Mouse (Mus musculus) CH12.LX (cell line): ENCODE measurements around the gene Sh3bgrl2. TPM values are rescaled to one million over a fixed set of nuclear protein-coding genes. Genes with fewer than 3 reads are reported as not detected.
A peak's percentile ranks its signal among the peaks of the same experiment; 100 is the strongest.

Experiments
- DNase-seq: peaks from one replicate; pipeline ENCODE4 v3.0.0-alpha.2; 2013; ENCODE audit errors: extremely low read depth
- H3K27ac ChIP-seq: 2 replicates; pipeline ENCODE4 v1.5.1; 2012; ENCODE audit warnings: low read depth, mild to moderate bottlenecking, control low read depth, moderate library complexity; ENCODE audit not compliant: insufficient read depth
- H3K27me3 ChIP-seq: replicated peaks from 2 replicates; pipeline ENCODE3; 2012; ENCODE audit warnings: inconsistent platforms
- H3K36me3 ChIP-seq, 2 experiments: replicated peaks in 1 of 2; 2 replicates each; pipeline versions ENCODE3 to v1.6.1; 2012; ENCODE audit warnings: inconsistent platforms in 1 of 2, low read length in 1 of 2, mild to moderate bottlenecking in 1 of 2, mixed read lengths in 1 of 2, moderate library complexity in 1 of 2; ENCODE audit not compliant: control insufficient read depth in 1 of 2, insufficient read depth in 1 of 2
- H3K4me1 ChIP-seq, 2 experiments: 2 replicates each; pipeline ENCODE4 v1.6.1; 2012; ENCODE audit warnings: inconsistent platforms in 1 of 2, moderate library complexity in 1 of 2; ENCODE audit not compliant: insufficient read depth in 2 of 2, control insufficient read depth in 1 of 2
- H3K4me2 ChIP-seq: 2 replicates; pipeline ENCODE4 v1.6.1; 2012; ENCODE audit warnings: low read depth, mild to moderate bottlenecking, control low read depth; ENCODE audit not compliant: poor library complexity, insufficient read depth, severe bottlenecking
- H3K4me3 ChIP-seq, 3 experiments: fragments of 150-350 bp in 1 of 3; sonication (generic) in 1 of 3; replicated peaks in 1 of 3; 2 replicates each; pipeline versions ENCODE3 to v1.5.1; 2011 to 2012; ENCODE audit warnings: low read depth in 2 of 3, low read length in 2 of 3, mild to moderate bottlenecking in 2 of 3, moderate library complexity in 2 of 3, control low read depth in 1 of 3, improper control_type of control experiment in 1 of 3, inconsistent platforms in 1 of 3, mixed read lengths in 1 of 3; ENCODE audit not compliant: poor library complexity in 1 of 3
- H3K79me2 ChIP-seq: replicated peaks from 2 replicates; pipeline ENCODE4 v1.6.1; 2012; ENCODE audit warnings: mild to moderate bottlenecking, moderate library complexity; ENCODE audit not compliant: control insufficient read depth, poor library complexity, insufficient read depth, severe bottlenecking; ENCODE audit errors: extremely low read depth
- H3K9ac ChIP-seq: 2 replicates; pipeline ENCODE4 v1.6.1; 2012; ENCODE audit warnings: low read depth, mild to moderate bottlenecking, control low read depth, moderate library complexity; ENCODE audit not compliant: insufficient read depth
- H3K9me3 ChIP-seq: replicated peaks from 2 replicates; pipeline ENCODE3; 2012; ENCODE audit warnings: low read length, inconsistent platforms, mixed read lengths
- BHLHE40 ChIP-seq: IDR thresholded peaks from 2 replicates; pipeline ENCODE4 v1.6.1; 2011; ENCODE audit warnings: mild to moderate bottlenecking, low read depth, low read length, improper control_type of control experiment
- CHD1 ChIP-seq: IDR thresholded peaks from 2 replicates; pipeline ENCODE4 v1.6.1; 2012; ENCODE audit warnings: low read depth, low read length, improper control_type of control experiment, inconsistent platforms
- CHD2 ChIP-seq: IDR thresholded peaks from 2 replicates; pipeline ENCODE4 v1.6.1; 2011; ENCODE audit warnings: low read length, improper control_type of control experiment
- EP300 ChIP-seq: IDR thresholded peaks from 2 replicates; pipeline ENCODE4 v1.6.1; 2011; ENCODE audit warnings: low read length, improper control_type of control experiment
- GABPA ChIP-seq: IDR thresholded peaks from 2 replicates; pipeline ENCODE4 v1.6.1; 2012; ENCODE audit warnings: low read depth, low read length, improper control_type of control experiment, inconsistent platforms; ENCODE audit not compliant: insufficient replicate concordance
- HCFC1 ChIP-seq: IDR thresholded peaks from 2 replicates; pipeline ENCODE4 v1.6.1; 2012; ENCODE audit warnings: low read depth, mild to moderate bottlenecking, inconsistent platforms, low read length, improper control_type of control experiment
- IRF4 ChIP-seq: IDR thresholded peaks from 2 replicates; pipeline ENCODE4 v1.6.1; 2014; ENCODE audit warnings: low read depth, mild to moderate bottlenecking, inconsistent platforms, low read length, improper control_type of control experiment
- KAT2A ChIP-seq: IDR thresholded peaks from 2 replicates; pipeline ENCODE4 v1.6.1; 2012; ENCODE audit warnings: low read length, improper control_type of control experiment, inconsistent platforms; ENCODE audit not compliant: insufficient replicate concordance
- MAFK ChIP-seq: IDR thresholded peaks from 2 replicates; pipeline ENCODE4 v1.6.1; 2011; ENCODE audit warnings: low read length, improper control_type of control experiment; ENCODE audit not compliant: insufficient replicate concordance
- MAX ChIP-seq: IDR thresholded peaks from 2 replicates; pipeline ENCODE4 v1.6.1; 2011; ENCODE audit warnings: low read length, improper control_type of control experiment
- MAZ ChIP-seq: IDR thresholded peaks from 2 replicates; pipeline ENCODE4 v1.6.1; 2012; ENCODE audit warnings: low read depth, mild to moderate bottlenecking, inconsistent platforms, low read length, improper control_type of control experiment, moderate library complexity
- MEF2A ChIP-seq: IDR thresholded peaks from 2 replicates; pipeline ENCODE4 v1.6.1; 2014; ENCODE audit warnings: low read depth, mild to moderate bottlenecking, inconsistent platforms, low read length, improper control_type of control experiment, borderline replicate concordance
- MYC ChIP-seq: IDR thresholded peaks from 2 replicates; pipeline ENCODE4 v1.6.1; 2011; ENCODE audit warnings: low read depth, mild to moderate bottlenecking, improper control_type of control experiment, low read length
- NELFE ChIP-seq: IDR thresholded peaks from 2 replicates; pipeline ENCODE4 v1.6.1; 2011; ENCODE audit warnings: low read depth, low read length, improper control_type of control experiment
- NRF1 ChIP-seq: IDR thresholded peaks from 2 replicates; pipeline ENCODE4 v1.6.1; 2014; ENCODE audit warnings: low read depth, mild to moderate bottlenecking, inconsistent platforms, low read length, improper control_type of control experiment, moderate library complexity
- RAD21 ChIP-seq: IDR thresholded peaks from 2 replicates; pipeline ENCODE4 v1.6.1; 2011; ENCODE audit warnings: low read depth, mild to moderate bottlenecking, low read length, improper control_type of control experiment, moderate library complexity
- TBP ChIP-seq: conservative IDR thresholded peaks from 2 replicates; pipeline ENCODE4 v1.6.1; 2011; ENCODE audit warnings: low read depth, low read length, improper control_type of control experiment
- TCF12 ChIP-seq: IDR thresholded peaks from 2 replicates; pipeline ENCODE4 v1.6.1; 2014; ENCODE audit warnings: low read depth, mild to moderate bottlenecking, inconsistent platforms, low read length, improper control_type of control experiment
- USF2 ChIP-seq: conservative IDR thresholded peaks from 2 replicates; pipeline ENCODE4 v1.6.1; 2011; ENCODE audit warnings: low read depth, low read length, improper control_type of control experiment
- ZMIZ1 ChIP-seq: IDR thresholded peaks from 2 replicates; pipeline ENCODE4 v1.6.1; 2012; ENCODE audit warnings: low read depth, mild to moderate bottlenecking, inconsistent platforms, low read length, improper control_type of control experiment
- dilution Hi-C: fragments of 300-500 bp; cut with MboI; formaldehyde crosslinking; loops from 2 replicates; pipeline ENCODE4 v1.14.3; 2020; ENCODE audit warnings: low sequenced_read_pairs; ENCODE audit not compliant: extremely low pct_unique_long_range_greater_than_20kb, extremely low pct_ligation_motif_present
- in situ Hi-C: fragments of 300-500 bp; cut with MboI; formaldehyde crosslinking; loops from 3 replicates; pipeline ENCODE4 v1.14.3; 2019; ENCODE audit warnings: low sequenced_read_pairs, low pct_ligation_motif_present, low pct_unique_long_range_greater_than_20kb, mixed read lengths
- polyA plus RNA-seq: library from polyadenylated mRNA; unstranded; fragments of >175 nt; gene quantifications from 2 replicates; pipeline ENCODE4 v1.2.1, GENCODE M21; 2012; ENCODE audit warnings: low read depth; ENCODE audit not compliant: insufficient read length
- total RNA-seq, 2 experiments: library from RNA; depleted of rRNA; stranded (reverse); fragments of 300-350 nt in 1 of 2; fragments of >200 nt in 1 of 2; gene quantifications; 2 replicates each; pipeline ENCODE4 v1.2.3; 2012 to 2014

Sh3bgrl2 gene
- total and polyA plus RNA-seq, 3 experiments = 0.04 to 0.27 (median 0.11) TPM

DNA sequence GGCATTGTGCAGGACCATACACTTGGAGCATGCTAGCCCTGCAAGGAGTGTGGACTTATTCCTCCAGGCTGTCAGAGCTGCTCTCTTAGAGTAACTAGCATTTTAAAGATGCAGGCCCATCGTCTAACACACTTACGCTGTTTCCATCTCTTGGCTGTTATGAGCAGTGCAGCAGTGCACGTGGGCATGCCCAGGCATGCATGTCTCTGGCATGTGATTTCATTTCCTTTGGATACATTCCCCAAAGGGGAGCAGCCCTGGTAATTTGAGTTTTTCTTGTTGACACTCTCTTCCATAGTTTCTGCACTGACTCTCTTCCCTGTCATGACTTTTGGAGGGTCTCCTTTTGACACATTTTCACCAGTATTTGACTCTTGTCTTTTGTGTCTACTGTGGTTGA is 20.8 kb downstream of the Sh3bgrl2 start:
- TF ChIP-seq NELFE (no peak), ZMIZ1 (no peak), NRF1 (0 out of 2 replicates have a peak, but pooled peaks have one; percentile 33), MAZ (no peak), BHLHE40 (peak; percentile 84), MAFK (no peak), GABPA (no peak), EP300 (peak; percentile 56), IRF4 (peak; percentile 50; the same call in 1 of the 2 replicates), TBP (no peak), USF2 (no peak), KAT2A (no peak), RAD21 (no peak; the same call in 1 of the 2 replicates), MEF2A (peak; percentile 28; the same call in 1 of the 2 replicates), HCFC1 (no peak), MAX (peak; percentile 85), TCF12 (peak; percentile 42; the same call in 1 of the 2 replicates), MYC (peak; percentile 78), CHD1 (peak; percentile 95; the same call in 1 of the 2 replicates)
- dilution Hi-C loops (no loop called here), in situ Hi-C loops (no loop called here)
- DNase-seq = peak; percentile 43
- Histone ChIP-seq H3K36me3 (no peaks in the 10 kb centered on the region), H3K4me3 (no peak overlapping the region), H3K27me3 (no peaks in the 10 kb centered on the region), H3K9ac (no peak overlapping the region), H3K27ac (no peak overlapping the region), H3K9me3 (no peaks in the 10 kb centered on the region), H3K4me1 (peaks cover 29 to 69% of the 10 kb centered on the region in 2 experiments), H3K4me2 (no peak overlapping the region), H3K79me2 (no peaks in the 10 kb centered on the region)

DNA sequence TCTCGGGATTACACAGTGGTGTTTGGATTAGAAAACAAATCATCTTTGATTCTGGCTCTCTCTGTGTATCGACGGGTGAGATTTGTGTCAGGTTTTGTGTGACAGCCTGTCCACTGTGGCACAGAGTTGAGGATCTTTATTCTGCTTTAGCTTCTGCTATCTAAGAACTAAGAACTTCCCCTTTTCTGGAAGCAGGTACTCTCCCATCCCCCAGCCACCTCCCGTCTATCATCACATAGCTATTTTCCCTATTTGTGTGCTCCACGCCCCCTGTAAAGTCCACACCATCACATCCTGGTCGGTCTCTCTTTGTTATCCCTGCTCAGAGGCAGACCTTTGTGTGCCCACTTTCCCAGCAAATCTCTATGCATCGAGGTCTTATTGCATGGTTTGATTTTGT is 21.8 kb downstream of the Sh3bgrl2 start:
- Histone ChIP-seq H3K4me3 (no peak overlapping the region), H3K27me3 (no peaks in the 10 kb centered on the region), H3K27ac (no peak overlapping the region), H3K4me2 (peak overlapping the region; percentile 76)
- TF ChIP-seq NELFE = no peak
- TF ChIP-seq CHD2 = peak; percentile 70
- TF ChIP-seq, all 38 proteins: peak for 1
- dilution Hi-C loops = no loop called here
- Histone ChIP-seq H3K9ac (no peak overlapping the region), H3K36me3 (no peaks in the 10 kb centered on the region), H3K4me1 (peaks cover 27 to 69% of the 10 kb centered on the region in 2 experiments), H3K9me3 (no peaks in the 10 kb centered on the region), H3K79me2 (no peaks in the 10 kb centered on the region)
- in situ Hi-C loops = loop anchor here (5.0 to 10.0 kb wide), 2 partner anchors 33 to 85 kb away; no protein-coding TSS in a partner anchor
- peak; percentile 76 for DNase-seq
